Mouse (Mus musculus) adrenal gland, adult 18-20 months (tissue): ENCODE data around the gene Wdr73. TPM values are rescaled to one million over a fixed set of nuclear protein-coding genes. Genes with fewer than 3 reads are reported as not detected.
A peak's percentile ranks its signal among the peaks of the same experiment; 100 is the strongest.

Experiments used
- DNase-seq, 2 experiments: peaks; one replicate each; pipeline ENCODE4 v3.0.0; 2021 to 2022; ENCODE audit warnings: low spot score in 2 of 2
- total RNA-seq, 2 experiments: library from RNA; stranded (reverse); gene quantifications; 1 replicate in 1 of 2; 2 replicates in 1 of 2; pipeline ENCODE4 v1.2.3; 2021

Gene Wdr73
- total RNA-seq, 2 experiments from 2014 or later: 12.6 to 15.6 TPM

DNA sequence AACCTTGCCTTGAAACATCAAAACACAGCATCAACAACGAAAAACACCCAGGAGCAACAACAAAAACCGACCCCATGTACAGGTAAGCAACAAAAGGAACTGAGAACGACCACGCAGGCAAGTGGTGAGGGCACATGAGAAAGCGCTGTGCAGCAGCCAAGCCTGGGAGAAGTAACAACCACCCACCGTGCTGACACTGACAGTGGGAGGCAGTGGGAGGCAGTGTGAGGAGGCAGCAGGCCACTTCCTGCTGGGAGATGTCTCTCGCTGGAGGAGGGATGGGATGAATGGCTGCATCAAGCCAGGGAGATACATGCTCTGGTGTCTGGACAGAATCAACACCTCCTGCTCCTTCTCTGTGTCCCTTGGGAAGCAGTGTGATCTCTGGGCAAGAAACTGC lies 3.9 kb downstream of the Wdr73 start:
- no peak for DNase-seq

DNA sequence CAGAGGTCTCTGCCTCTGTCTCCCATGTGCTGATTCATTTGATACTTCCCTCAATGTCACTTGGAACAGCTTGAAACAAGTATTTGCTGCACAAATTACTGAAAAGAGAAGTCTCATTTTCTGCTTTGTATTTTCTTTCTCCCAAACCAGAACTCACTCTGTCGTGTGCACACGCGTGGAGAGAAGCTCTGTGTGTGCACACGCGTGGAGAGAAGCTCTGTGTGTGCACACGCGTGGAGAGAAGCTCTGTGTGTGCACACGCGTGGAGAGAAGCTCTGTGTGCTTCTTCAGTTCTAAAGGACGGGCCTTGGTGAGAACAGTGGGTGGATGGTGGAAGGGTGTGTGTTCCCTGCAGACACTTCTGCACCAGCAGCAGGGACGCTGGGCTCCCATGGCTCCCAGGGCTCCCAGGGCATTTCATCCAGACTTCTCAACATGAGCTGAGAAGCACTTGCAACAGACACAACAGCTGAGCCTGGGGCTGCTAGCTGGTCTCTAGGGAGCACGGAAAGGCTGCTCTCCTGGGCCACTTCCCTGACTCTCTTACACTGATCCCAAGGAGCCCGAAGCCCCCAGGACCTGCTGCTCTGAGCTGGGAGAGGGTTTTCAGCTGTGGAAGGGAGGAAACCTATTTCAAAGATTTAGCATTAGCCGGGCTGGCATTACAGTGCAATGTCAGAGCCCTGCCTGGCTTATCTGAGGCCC lies 6.1 kb downstream of the Wdr73 start:
- DNase-seq: no peak

DNA sequence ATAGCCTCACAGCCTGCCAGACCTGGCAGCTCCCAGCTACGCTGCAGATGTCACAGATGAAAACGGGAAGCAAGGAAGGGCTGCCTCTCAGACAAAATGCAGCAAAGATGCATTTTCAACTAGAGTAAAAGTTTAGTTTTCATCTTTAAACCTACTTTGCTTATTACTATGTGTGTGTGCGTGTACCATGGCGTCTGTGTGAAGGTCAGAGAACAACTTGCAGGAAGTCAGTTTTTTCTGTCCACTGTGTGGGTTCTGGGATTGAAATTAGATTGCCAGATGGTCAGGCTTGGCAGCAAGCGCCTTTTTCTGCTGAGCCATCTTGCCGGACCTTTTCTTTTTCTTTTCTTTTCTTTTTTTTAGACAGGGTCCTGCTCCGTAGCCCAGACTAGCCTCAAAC lies 6.9 kb downstream of the Wdr73 start:
- DNase-seq: no peak

DNA sequence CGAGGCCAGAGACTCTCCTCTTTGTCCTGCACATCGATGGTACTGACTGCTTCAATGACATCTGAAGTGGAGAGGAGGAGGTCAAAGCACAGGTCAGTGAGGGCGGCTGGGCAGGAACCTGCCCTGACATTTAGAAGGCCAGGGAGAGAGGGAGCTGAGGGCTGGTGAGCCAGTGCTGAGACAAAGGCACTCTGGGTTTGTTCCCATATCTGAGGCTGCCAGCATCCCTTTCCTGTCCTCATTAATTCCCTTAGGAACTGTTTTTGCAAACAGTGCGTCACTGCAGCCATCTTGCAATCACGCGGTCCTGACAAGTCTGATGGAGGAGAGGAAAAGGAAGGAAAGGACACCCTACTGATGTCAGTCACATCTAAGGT lies 7.3 kb downstream of the Wdr73 start:
- no peak for DNase-seq

DNA sequence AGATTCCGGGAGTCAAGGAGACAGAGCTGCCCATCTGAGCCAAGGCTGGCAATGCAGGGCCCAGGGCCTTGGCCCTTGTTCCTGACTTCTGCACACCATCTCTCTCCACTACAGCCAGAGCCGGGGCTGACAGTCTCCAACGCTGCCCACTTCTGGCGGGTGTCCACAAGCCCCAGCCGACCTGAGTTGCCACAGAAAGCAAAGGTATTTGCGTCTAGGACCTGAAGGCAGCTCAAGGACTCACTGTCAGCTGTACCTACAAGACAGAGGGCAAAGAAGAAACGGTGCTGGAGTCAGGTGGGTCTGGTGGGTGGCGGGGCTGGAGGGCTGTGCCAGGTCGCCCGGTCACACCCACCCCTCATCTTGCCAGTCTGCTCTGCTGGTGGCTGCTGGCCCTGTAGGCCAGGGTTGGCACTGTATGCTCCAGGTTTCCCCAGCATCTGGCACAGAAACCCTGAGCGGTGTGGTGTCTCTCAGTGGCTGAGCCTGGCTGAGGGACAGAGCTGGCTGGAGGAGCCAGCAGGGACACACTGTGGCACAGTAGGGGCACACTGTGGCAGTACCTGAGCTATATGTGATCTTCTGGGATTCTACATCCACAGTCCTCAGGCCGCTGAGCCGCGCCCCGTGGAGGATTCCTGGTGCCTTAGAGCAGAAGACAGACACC lies 7.8 kb downstream of the Wdr73 start:
- no peak for DNase-seq

DNA sequence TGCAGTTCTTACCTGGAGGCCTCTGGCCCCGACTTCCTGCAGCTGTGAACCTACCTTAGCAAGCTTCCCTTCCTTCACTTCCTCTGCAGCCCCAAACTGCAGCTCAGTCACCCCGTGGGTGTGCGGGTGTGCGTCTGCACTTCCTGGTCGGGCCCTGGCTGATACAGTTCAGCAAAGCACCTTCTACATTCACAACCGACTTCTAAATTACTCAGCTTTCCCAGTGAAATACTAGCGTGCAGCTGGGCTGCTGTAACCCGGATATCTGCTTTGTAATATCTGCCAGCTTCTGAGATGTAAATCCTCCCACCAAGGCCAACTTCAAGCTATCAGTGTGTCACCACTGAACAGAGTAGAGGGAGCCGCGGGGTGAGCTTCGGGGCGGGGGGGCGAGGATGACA lies 11.2 kb downstream of the Wdr73 start:
- peak in 1 of 2 experiments; percentile 24 for DNase-seq

DNA sequence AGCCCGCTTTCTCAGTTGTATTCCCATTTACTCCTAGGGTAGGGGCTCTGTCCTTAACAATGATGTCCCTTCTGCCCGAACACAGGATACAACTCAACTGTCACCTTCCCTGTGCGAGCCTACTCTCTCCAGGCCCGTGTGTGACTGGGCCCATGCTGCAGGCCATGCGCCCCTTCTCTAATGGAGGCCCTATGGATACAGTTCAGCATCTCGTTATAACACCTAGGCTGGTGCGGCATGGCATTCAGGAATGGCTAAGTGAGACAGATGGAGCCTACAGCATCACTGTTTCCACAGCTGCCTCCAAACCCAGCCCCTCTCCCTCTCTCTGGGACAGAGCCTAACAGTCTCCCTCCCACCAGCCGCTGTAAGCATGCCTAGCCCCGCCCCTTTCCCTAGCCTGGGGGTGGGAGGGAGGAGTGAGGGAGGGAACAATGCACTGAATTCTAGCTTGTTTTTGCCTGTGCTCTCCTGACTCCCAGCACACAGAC lies 12.0 kb downstream of the Wdr73 start:
- DNase-seq: no peak

DNA sequence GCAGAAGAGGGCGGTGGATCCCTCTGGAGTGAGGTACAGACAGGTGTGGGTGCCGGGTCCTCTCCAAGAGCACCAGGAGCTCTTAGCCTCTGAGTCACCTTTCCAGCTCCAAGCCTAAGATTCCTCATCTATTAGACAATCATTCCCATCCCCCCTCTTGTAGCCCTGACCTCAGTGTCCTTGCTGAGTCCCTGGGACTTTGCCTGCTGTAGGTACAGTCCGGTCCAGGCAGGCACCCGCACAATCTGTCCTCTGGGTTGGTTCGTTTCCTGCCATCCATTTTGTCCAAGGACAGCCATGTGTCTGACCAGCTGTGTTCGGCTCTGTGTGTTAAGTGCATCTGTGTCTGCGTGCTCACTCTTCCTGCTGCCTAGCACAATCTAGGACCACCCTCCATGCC lies 12.5 kb downstream of the Wdr73 start:
- DNase-seq: no peak

DNA sequence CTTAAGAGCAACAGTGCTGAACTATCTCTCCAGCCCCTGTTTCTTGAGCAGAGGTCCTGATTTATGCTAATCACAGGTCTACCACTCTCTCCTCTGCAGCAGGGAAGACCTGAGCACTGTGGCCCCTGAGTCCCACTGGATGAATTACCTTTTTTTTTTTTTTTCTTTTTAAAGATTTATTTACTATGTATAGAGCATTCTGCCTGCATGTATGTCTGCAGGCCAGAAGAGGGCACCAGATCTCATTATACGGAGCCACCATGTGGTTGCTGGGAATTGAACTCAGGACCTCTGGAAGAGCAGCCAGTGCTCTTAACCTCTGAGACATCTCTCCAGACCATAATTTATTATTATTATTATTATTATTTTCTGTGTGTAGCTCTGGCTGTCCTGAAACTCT lies 15.4 kb downstream of the Wdr73 start:
- DNase-seq: no peak

DNA sequence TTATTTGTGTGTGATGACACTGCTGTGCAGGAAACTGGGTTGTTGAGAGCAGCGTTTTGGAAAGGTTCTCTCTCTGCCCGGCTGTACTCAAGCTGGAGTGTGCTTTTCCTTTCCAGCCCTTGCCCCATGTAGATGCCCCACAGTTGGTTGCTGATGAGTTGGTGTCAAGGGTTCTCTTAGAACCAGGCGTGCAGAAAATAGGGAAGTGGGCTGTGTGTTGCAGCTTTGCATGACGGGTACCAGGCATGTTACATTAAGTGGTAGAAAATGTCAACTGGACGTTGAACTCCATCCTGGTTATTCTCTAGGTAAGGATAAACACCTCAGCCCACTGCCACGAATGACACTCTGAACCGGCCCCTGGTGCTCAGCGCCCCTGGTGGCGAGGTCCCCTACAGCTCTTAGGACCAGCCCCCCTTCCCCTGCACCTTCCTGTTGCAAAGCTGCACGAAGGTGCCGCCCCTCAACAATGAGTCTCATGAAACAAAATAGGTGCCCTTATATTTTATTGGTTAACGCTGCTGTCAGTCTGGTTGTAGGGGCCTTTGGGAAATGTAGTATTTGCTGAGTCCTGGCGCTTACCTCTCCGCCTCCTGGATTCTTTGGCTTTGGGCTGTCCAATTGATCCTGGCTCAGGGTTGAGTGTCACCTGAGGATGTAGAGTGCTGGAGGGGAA lies 18.1 kb downstream of the Wdr73 start:
- DNase-seq: no peak

DNA sequence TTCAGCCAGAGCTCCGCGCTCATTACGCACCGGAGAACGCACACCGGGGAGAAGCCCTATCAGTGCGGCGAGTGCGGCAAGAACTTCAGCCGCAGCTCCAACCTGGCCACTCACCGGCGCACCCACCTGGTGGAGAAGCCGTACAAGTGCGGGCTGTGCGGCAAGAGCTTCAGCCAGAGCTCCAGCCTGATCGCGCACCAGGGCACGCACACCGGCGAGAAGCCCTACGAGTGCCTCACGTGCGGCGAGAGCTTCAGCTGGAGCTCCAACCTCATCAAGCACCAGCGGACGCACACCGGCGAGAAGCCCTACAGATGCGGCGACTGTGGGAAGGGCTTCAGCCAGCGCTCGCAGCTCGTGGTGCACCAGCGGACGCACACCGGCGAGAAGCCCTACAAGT lies 25.3 kb downstream of the Wdr73 start:
- DNase-seq: no peak

DNA sequence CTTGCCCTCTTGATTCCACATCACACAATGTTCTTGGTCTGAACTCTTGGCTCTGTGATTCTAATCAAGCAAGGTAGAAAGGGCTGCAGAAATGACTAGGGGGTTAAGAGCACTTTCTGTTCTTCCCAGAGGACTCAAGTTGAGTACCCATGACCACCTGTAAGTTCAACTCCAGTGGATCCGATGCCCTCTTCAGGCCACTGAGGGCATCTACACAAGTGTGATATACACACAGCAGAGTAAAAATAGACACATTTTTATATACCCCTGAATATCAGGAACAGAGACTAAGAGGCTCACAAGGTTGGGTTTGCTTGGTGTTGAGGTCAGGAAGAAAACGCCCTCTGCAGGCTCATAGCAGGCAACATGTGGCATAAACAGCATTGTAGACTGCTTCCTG lies 27.4 kb downstream of the Wdr73 start:
- DNase-seq: no peak

DNA sequence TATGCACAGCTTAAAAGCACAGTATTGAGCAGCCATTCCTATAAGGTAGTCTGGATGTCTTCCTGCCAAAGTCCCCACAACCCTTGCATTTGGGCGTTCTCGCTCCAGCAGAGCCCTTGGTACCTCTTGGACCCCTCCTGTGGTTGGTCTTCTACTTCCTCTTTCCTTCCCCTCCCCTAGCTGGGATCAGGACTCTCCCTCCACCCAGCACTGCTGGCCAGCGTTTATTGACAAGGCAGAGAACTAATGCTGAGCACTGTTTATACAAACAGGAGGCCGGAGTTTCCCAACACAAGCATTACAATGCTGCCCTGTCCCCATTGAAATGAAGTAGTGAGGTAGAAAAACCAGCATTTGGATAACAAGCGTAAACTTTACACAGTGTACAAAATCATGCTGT lies 28.0 kb downstream of the Wdr73 start:
- no peak for DNase-seq

DNA sequence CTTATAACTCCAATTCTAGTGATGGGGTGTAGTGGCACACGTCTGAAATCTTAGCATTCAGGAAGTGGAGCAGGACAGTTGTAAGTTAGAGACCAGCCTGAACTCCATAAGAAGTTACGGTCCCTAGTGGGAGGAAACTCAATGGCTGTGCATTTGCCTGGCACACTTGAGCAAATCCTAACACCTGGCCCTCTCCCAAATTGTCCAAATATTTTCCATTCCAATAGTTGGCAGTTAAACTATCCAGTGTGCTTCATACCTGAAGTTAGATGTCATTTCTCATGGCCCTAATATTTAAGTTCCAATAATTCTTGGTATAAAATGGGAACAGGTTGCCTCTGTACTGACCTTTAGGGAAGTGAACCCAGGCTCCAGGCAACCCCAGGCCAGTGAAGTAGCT lies 32.4 kb downstream of the Wdr73 start:
- no peak for DNase-seq

DNA sequence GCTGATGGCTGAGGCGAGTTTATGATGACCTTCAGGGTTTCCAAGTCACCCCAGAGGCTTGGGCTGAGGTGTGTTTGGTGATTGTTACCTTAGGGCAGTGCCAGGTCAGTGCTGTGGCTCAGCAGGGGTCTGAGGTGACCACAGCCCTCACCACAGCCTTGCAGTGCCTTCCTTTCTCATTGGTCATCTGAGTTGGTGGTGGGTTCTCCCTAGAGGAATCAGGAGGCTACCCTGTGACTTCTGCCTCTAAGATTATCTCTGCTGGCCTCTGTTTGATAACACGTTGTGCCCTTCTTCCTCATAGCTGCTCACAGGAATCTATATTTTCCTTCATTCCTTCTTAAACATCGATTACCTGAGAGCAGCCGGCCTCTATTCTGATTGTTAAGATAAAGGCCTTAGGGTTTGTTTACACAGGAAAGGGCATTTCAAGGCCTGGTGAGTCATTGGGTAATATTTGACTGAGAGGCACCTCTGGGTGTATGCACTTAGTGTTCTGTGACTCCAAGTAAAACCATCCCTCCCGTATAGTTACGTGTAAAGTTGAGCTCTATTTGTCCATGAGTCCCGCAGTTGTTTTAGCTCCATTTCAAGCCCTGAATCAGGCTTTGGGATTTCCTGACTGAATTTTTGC lies 34.4 kb downstream of the Wdr73 start:
- no peak for DNase-seq

DNA sequence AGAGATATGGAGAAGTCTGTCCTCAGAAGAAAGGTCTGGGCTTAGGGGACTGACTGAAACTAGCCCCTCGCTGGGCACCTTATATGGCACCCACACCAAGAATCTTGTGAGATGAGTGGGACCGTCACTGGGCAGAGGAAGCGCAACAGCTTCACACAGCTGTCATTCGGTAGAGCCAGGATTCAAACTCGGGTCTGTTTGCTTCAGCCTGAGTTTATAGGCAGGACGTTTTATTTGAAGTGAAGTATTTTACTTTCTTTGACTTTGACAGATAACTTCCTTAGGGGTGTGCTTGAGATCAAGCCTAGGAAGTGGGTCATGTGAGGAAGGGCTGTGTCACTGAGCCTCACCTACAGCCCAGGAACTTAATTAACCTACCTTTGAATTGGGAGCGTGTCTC lies 35.5 kb downstream of the Wdr73 start:
- DNase-seq: no peak

DNA sequence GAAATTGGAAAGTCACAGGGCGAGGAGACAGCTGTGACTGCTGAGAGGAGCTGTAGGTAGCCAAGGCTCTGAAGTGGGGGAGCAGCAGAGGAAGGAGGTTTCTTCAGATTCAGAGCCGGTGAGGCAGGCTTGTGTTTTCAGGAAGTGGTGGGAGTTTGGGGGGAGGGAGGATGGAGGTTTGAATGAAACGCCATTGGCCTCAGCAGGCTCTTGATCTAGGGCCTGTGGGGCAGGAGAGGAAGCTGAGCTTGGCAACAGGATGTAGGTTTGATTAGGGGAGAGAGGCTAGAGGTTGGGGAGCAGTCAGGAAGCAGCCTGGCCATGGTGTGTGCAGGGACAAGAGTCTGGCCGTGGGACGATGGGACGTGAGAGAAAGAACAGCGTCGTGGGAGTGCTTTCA lies 36.2 kb downstream of the Wdr73 start:
- no peak for DNase-seq

DNA sequence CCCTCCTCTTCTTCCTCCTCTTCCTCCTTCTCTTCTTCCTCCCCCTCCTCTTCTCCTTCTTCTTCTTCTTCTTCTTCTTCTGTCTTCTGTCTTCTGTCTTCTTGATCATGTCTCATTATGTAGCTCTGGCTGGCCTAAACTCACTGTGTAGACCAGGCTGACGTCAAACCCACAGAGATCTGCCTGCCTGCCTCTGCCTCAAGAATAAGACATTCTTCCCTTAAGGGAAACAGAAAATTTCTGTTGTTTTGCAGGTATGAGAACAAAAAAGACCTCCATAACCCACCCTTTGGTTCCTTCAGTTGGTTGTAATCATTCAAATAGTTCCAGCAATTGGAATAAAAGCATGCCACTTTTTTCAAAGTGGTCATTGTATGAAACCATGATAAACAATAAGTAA lies 36.9 kb downstream of the Wdr73 start:
- no peak for DNase-seq

DNA sequence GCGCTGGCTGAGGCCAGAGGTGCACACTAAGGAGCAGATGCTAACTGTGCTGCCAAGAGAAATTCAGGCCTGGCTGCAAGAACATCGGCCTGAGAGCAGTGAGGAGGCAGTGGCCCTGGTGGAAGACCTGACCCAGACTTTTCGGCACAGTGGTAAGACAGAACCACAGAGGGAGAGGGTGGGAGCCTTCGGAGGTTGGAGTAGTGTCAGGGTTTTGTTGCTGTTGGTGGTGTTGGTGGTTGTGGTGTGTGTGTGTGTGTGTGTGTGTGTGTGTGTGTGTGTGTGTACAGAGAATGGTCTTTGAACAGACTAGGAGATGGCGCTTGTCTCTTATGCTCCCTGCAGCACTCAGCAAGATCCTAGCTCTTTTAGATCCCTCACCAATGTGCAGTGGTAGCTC lies 37.5 kb downstream of the Wdr73 start:
- no peak for DNase-seq

DNA sequence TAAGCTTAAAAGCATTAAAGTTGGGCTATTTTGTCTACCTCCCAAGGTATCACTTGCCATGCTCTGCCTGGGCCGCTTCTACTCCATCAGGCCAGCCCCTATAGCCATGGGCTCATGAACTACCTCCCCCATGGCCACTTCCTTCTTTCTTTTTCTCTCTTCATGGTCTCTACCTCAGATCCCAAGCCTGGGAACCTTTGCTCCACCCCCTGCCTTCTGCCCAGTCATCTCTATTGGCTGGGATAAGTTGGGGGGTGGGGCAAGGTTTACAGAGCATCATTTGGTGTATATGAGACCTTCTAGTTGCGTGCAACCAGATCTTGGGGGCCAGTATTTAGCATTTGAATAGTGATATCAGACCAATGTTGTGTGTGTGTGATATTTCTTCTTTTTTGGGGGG lies 38.6 kb downstream of the Wdr73 start:
- DNase-seq: no peak

DNA sequence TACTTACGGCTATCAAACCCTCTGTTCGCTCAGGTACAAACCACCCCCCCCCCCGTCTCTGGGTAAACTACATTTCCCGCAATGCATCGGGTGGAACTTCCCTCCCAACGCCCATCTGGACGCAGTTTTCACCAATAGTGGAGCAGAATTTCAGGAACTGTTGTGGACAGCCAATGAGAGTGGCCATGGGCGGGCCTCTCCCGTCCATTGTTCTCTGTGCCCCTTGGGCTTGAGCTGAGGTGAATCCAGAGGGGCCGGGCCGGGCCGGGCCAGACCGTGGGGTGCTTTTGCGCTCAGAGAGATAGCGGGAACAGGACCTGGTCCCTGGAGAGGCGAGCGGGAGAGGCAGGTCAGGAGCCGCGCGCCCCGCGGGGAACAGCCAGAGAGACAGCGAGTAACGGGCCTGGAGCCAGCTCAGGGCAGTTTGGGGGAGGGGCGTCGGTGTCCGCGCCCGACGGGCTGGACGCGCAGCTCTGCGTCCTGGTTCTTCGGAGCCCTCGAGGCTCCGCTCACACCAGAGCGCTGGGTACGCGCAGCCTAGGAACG lies 40.3 kb downstream of the Wdr73 start, which contains the start of gene Zscan2:
TSS of gene Zscan2 (plus strand) at position 192 of the 546 bp plus-strand sequence.
- DNase-seq: peak; percentile 74 to 85

DNA sequence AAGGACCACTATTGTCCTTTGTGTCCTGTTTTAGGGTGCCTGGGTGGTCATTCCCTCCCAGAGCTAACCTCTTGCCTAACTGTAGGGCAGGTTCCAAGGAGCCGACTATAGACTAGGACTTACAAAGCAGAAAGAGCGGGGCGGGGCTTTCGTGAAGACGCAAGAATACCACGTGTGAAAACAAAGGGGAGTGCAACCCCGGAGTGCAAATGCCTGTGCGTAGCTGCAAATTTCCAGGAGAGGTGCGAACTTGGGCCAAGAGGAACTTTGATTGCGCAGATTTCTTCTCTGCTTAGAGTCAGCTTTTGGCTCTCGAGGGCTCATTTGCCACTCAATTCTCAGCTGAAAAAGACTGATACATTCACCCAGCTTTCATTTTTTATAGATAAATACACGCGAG lies 40.8 kb downstream of the Wdr73 start:
- peak in 1 of 2 experiments; percentile 48 for DNase-seq
